Mouse (Mus musculus): Measurements from ENCODE around the gene Cnn3.

Gene Cnn3

DNA sequence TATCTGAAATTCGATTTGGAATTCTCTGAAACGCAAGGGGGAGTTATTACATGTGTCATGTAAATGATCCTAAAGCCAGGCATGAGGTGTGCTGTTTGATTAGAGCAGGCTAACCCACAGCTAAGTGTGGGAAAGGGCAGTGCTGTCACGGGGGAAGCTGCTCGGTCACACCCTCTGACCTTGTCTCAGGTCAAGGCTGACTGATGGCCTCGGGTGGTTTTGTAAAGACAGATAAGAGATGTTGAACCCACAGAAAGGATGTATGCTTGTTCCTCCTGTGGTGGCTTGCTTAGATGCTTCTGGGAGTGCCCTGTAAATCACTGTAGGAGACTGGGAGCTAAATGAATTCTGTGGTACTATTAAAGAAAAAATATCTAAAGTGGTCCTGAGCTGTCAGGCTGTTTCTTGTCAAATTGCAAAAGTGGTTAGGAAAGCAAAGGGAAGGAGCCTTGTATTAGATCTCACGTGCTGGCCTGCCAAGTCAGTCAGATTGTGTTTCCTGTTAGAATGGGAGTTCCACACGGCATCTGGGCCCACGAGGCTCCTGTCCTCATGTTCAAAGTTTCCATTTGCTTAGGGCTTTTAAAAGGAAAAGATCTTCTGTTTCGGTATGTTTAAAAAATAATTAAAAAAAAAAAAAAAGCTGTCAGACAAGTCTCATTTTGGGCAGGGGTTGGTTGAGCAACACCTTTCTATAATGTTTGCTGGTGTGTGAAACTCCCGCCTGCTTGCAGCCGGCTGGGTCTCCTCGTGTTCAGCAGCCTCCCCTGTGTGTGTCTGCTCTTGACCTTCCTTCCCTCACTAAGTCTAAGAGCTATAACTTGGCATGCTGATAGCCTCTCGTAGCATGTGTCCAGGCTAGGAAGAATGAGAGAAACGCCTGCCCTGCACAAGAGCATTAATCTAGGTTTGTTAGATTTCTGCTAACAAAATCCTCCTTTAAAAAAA is 32.5 kb downstream of the Cnn3 start:
- no peak for DNase-seq

DNA sequence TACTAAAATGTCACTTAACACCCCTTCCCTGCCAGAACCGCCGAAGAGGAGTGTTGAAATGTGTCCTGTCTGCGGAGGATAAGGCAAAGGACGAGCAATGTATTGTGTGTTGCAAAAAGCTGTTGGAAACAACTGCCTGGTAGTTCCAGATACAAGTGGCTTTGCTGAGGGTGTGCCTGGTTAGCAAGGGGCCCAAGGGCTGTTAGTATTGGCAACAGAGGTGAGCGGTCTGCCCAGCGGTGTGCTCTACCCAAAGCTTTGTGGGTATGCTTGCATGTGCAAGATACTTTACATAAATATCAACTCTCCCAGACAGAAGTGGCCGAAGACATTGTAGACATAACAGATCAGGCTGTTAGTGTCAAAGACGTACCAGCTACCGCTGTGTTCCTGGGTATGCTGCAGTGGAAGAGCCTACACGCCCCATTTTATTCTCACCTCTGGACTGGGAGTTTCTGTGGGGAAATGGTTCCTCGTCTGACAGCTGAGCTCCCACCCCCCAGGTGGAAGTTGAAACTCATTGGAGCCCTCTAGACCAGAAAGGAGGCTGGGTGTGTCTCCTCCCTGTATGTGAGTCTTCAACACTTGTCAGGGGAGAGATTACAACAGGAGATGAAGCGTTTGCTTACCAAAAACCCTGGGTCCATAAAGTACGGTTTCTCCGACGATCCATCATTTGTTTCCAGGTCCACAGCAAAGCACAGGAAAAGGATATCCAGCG is 34.3 kb downstream of the Cnn3 start:
- DNase-seq, result no peak

DNA sequence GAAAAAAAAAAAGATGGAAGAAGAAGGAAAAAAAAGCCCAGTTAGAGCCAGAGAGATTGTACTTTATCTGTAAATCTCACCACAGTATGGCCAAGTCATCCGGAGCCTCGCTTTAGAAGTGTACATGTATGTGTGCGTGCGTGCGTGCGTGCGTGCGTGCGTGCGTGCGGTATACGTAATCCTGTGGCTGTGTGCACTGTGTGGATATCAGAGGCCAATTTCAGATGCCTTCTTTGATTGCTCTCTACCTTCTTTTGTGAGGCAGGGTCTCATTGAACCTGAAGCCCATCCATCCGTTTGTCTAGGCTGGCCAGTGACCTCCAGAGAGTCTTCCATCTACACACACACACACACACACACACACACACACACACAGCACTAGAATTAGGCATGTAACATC is 35.2 kb downstream of the Cnn3 start:
- no peak for DNase-seq

DNA sequence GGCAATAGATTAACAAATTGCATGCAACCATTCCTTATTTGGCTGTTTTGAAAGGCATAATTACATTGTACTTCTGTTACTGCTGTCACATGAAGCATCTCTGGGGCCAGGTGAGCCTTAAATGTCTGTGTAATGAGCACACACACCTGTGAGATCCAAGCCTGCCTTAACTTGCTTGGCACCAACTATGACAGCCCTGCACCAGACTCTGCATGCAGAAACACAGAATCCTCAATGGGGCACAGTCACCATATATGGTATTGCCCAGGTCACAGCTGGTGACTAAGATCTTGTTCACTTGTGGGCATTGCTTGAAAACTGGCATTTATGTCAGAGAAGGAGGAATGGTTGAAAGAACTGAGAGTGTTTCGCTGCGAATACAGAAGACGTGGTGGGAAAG is 36.5 kb downstream of the Cnn3 start:
- no peak for DNase-seq

DNA sequence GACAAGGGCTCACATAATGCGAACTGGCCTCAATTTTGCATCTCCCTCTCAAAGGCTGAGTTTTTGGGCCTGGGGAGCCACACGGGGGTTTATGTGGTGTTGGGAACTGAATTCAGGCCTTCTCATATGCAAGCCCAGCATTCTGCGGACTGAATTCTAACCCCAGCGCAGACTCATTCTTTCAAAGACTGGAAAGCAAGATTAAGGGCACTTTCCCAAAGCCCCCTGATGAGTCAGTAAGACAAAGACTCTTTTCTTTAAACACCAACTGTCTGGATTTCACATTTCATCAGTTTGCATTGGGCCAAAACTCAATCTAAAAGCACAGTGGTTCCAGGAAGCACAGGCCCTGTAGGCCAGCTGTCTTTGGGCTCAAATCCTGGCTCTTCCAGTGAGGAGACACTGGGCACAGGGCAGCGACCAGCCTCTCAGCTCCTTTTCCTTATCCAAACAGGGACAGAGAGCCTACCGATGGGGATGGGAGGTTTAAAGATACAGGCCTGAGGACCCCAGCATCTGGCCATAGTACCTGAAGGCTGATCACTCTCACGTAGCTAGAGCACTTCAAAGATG is 38.5 kb downstream of the Cnn3 start:
- DNase-seq, result peak; percentile 17

DNA sequence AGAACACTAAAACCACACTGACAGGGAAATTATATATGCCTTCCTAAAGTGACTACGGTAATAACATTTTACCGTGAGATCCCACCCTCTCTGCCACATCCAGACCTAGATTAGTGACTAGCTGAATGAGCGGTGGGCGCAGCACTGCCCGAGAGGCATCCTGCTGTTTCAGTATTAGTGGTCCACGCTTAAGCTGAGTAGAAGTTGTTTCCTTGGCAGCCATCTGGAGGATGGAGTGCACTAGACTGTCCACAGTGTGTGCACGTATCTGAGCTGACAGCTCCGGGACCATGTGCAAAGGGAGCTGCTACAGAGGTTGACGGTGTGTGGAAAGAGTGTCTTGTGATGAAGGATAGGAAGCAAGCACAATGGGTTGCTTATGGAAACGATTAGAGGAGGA is 39.5 kb downstream of the Cnn3 start:
- DNase-seq, result no peak

DNA sequence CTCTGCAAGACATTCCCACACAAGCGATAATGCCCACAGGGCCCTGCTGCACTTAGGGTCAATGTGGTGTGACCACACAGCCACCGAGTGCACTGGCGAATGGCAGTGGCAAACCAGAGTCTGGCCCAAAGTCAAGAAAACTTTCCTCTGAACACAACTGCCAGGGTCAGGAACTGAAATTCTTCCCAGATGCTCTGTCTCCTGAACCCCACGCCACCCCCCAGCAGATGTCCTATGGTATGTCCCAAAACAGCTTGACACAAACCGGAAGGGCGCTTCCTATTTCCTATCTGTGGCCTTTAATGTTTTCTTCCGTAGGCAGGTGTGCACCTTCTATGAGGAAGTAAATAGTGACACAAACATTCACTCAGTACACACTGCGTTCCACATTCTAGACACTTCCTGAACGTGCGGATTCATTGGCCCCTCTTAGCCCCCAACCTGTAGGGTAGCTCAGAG is 40.8 kb downstream of the Cnn3 start:
- DNase-seq, result no peak

DNA sequence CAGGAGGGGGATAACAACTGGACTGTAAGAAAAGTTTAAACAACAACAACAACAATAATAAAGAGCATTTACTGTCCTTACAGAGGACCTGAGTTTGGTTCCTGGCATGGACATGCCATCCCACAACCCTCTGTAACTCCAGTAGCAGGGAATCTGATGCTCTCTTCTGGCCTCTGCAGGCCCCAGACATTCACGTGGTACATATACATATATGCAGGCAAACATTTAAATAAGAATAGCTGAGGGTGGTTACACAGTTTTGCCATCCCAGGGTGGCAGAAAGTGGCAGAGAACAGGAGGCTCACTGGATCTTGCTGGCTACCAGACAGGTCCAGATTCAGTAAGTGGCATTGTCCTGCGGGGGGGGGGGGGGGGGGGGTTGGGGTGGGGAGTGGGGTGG is 41.8 kb downstream of the Cnn3 start:
- DNase-seq, result no peak

DNA sequence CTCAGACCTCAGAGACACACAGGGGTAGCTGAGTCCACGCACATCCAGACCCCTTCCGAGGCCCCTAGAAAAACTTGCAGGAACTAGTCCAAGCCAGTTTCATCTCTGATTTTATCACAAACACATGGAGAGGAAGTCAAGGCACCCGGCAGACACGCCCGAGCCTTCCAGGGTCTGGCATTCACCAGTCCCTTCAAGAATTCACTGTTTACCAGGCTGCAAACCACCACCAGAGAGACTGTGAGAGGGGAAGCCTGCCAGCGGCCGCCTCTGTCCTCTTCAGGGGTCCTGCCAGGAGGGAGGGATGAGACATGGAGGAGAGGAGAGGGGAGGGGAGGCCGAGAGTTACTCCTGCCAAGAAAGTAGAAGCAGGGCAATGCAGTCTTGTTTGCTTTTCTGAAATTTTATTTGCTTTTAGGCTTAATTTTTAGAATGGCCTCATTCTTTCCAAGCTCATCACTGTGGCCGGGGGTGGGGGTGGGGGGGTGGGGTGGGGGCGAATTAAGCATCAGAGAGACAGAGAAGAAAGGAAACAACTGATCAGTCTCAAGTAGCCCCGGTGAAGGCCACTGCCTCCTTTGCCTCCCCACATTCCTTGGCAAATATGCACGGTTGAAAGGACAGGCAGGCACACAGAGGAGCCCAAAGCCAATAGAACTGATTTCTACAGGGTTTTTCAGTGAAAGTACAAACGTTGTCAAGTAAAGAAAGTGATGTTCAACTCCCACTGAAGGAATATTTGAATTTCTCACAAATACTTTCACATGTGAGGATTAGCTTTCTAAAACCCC is 43.1 kb downstream of the Cnn3 start:
- DNase-seq, result peak; percentile 30

DNA sequence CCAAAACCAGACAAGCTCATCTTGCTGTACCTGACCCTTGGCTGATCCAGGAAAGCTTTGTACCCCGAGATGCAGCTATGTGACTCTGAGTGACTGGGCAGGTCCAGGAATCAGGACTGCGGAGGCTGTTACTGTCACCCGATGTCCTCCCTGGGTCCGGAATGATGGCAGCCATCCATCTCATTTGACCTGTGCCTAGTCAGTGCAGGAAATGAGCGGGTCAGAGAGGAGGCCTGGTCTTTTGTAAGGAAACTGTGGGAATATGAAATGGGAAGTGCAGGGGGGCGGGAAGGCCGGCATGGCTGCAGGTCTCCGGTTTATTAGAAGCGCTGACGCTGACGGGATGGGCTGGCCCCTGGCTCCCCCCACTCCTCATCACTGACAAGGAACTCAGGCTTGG is 45.4 kb downstream of the Cnn3 start:
- no peak for DNase-seq

DNA sequence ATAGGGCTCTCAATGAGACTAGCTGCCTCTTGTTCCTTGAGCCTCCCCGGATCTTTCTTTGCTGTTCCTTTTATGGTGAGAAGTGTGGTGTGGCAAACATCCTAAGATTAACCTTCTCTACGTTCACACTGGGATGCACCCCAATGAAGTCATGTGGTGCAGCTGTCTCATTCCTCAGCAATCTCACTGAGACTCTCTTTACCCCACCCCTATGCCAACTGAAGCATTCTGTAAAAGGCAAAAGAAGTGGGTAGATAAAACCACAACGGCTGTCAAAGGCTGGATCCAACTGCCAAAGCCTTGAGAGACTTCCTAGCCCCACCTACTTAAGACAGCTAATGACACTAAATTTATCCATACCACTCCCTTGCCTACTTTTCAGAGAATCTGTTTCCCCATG is 48.4 kb downstream of the Cnn3 start:
- no peak for DNase-seq

DNA sequence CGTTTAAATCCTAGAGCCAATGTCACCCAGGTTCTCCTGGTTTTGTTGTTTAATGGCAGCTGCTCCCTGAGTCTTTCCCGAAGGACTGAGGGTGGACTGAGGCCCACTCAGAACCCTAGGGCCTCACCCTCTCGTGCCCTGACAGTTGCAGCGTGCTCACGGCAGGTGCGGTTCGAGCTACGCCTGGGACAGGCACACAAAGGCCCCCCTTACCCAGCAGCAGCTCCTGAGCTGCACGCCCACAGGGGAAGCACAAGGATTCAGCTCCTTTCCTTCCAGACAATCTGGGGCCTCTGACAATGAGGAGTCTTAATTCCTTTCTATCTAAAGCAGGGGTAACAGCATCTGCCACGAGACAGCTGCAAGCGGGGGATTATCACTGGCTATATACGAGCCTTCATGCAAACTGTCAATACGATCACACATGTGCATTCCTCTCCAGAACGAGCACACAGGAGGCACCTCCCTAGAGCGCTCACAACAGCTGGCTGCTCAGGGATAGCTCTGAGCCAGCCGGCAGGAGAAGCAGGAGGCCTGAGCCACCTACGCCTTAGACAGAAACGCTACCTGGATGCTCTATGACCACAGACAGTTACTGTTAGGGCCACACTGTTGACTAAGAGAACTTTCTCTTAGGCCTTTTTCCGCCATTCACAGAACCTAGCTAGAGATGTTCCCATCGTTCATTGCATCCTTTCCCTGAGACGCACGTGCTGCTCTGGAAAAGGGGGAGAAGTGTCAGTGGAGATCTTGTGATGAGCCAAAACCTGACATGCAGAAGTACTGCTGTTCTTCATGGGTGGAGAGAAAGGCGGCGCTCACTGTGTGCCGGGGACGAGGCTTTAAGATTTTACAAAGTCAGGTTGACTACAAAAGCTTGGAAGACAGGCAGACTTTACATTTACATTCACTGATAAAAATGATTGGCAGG is 54.0 kb downstream of the Cnn3 start:
- DNase-seq, result no peak

DNA sequence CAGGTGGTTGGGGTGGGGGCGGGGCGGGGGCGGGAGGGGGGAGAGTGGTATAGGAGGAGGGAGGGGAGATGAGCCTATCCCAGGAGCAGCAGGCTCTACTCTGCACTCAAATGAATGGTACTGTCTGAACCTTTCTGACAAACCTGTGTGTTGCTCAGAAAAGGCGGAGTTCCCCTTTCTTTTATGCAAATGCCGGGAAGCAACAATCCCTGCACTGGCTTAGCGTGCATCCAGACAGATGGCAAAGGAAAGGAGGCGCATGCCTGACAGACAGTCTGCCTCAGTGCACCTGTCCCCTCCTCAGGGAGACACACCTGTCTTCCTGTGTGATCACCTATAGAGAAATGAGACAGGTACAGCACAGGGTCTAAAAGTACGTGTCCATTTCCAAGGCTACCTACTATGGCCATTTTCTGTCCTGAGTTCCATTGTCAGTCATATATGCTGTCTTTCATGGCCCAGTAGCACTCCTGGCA is 54.7 kb downstream of the Cnn3 start:
- no peak for DNase-seq

DNA sequence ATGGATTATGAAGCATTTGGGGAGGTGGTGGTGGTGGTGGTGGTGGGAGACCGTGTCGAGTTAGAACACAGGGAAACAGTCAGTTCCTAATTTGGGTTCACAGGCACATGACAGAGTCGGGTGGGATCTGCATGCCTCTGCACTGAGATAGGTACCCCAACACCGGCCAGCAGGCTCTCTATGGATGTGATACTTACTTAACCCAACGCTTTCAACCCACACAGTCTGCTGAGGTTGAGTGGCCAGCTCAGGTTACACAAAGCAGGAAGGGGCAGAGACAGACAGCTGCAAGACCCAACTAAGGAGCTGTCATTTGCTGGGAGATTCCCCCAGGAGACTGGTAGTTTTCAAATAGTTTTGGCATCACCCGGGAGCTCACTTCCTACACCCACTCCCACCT is 55.3 kb downstream of the Cnn3 start:
- DNase-seq, result no peak

DNA sequence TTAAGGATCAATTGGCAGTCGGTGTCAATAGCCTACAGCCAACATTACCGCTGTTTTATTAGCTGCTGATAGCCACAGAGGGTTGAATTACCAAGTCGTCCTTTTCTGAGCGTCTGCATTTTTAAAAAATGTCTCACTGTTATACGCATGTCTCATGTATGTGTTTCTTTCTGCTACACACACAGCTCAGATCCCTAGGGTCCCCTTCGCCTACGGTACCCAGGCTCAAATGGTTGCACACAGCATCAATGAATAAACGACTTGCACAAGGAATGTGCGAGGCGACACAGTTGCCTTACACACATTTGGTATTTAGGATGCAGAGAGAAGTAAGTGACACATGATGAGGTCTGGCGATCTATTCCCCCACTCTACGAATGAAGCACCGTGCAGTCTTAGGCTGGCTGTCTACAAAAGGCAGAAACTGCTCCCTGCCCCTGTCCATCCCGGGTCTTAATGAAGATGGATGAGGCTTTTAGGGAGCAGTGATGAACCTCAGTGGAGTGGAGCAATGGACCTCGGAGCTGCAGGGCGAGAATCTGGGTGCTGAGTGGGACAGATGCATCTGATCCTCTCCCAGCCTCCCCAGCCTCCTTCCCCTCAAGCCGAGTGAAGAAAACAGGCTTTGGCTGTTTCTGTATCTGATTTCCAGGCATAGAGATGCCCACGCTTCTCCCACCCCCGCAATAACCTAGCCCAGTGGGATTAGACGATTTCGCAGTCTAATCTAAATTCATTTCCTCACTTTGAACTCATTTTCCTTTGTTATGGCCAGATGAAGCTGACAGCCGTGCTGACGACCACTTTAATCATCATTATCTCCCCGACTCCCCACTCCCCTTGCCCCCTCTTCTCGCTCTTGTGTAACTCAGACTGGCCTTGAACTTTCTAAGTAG is 57.2 kb downstream of the Cnn3 start:
- no peak for DNase-seq

DNA sequence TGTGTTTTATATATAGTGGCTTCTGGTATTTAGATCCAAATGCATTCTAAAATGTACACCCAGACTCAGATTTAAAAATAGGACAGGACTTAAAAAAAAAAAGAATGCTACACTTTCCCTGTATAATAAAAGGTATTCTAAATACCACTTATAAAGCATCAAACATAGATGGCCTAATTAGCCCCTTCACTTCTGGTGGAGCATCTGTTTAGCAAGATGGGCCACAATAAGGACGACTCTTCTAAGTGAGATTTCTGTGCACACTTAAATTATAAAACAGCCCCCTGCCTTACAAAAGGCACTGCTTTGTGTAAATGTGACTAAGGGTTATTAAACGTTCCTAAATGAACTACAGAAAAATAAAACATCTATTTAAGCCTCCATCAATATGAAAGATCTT is 58.9 kb downstream of the Cnn3 start:
- DNase-seq, result no peak

DNA sequence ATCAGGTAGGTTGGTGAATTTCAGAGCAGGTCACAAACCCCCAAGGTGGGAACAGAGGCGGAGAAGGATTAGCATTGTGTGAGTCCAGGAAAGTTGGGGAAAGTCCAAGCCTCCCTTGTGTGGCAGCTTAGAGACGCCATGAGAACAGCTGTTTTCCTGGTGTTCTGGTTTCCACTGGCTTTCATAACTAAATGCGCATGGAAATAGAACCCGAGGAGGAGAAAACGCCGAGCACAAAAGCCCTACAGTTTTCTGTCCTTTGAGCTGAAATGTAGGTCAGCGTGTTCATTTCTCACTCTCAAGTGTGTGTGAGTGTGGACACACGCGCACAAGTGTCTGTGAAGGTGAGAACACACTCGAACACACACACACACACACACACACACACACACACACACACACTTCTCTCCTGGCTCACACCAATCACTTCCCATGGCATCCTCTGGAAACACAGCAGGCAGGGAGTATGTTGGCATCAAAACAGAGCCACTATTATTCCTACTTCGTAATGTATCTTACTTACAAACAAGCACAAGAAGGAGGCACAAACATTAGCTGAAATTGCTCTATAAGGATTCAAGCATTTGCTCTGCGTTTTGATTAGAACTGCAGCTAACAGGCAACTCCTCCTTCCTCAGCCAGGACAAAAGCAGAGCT is 63.3 kb downstream of the Cnn3 start:
- DNase-seq, result no peak

DNA sequence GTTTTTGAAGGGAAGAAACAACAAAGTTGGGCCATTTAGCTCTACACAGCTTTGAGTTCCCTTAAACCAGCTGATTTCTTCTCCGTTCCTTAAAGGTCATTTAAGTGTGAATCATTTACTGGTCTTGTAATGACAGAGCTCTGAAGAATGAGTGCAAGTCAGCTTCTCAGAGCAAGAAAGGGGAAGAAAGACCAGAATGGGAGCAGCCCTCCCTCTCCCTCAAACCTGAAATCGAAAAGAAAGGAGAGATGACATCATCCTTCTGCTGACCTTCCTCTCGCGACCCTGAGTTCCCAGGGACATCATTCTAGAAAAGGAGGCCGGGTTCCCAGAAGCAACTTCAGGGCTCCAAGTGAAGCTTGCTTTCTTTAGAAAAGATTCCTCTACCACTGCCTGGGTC is 64.6 kb downstream of the Cnn3 start:
- DNase-seq, result no peak

DNA sequence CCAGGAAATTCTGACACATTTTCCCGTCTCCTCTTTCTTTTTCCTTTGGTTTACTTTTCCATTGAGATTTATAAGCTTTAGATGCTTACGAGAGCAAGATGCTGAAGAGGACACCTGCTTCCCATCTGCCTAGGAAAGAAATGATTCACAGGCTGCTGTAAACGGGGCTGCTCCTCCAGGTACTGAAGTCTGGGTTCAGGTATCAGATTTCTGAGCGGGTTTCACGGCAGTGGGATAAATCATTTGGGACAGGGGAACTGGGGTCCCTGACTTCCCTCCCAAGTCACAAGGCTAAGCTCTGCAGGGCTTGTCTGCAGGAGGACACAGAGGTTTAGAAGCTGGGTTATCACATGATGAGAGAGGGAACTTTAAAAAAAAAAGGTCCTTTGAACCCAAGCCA is 65.7 kb downstream of the Cnn3 start:
- DNase-seq, result no peak

DNA sequence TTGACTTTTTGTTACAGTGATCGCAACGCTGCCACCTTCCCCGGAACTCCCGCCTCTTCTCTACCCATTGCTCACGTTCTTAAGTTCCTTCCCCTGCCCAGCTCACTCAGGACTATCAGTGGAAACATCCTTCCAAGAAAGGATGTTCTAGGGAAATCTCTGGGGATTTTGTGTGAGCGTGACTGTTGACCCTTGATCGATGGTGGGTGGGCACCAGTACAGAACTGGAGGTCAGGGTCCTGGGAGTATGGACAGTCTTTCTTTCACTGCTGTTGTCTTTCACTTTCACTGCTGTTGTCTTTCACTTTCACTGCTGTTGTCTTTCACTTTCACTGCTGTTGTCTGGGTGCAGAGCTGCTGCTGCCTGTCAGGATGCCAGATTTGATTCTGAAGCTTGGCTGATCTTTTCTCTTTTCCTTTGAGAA is 67.7 kb downstream of the Cnn3 start:
- DNase-seq, result no peak
